Mouse (Mus musculus) 3134 (cell line): ENCODE results near the gene Dhcr24.

Experiments used
- DNase-seq: peaks from one replicate; pipeline ENCODE4 v3.0.0-alpha.2; 2011; ENCODE audit warnings: low spot score; ENCODE audit not compliant: insufficient read length; ENCODE audit errors: extremely low read depth

The Dhcr24 gene

GRCm38 (mm10) chr4:106559343-106560212, 1.3 kb upstream of the Dhcr24 start:
- DNase-seq = no peak

GRCm38 (mm10) chr4:106560213-106560845, 509 bp upstream of the Dhcr24 start:
- DNase-seq = peak; percentile 23

- DNase-seq = no peak
These were observed 1.2 kb downstream of the Dhcr24 start for GRCm38 (mm10) chr4:106562006-106562405.

- no peak for DNase-seq
These were observed 2.3 kb downstream of the Dhcr24 start for GRCm38 (mm10) chr4:106562837-106563790.

GRCm38 (mm10) chr4:106564161-106564560, 3.3 kb downstream of the Dhcr24 start:
- DNase-seq = no peak

GRCm38 (mm10) chr4:106569680-106570079, 8.8 kb downstream of the Dhcr24 start:
- DNase-seq = no peak

GRCm38 (mm10) chr4:106571081-106571724, 10.4 kb downstream of the Dhcr24 start:
- no peak for DNase-seq

- DNase-seq = no peak
These were observed 14.2 kb downstream of the Dhcr24 start for GRCm38 (mm10) chr4:106575022-106575421.

- no peak for DNase-seq
These were observed 16.7 kb downstream of the Dhcr24 start for GRCm38 (mm10) chr4:106577511-106577910.

GRCm38 (mm10) chr4:106581176-106581864, 20.5 kb downstream of the Dhcr24 start:
- DNase-seq = no peak

- no peak for DNase-seq
These were observed 21.0 kb downstream of the Dhcr24 start for GRCm38 (mm10) chr4:106581865-106582204.

GRCm38 (mm10) chr4:106582428-106583153, 21.8 kb downstream of the Dhcr24 start:
- no peak for DNase-seq

- no peak for DNase-seq
These were observed 23.8 kb downstream of the Dhcr24 start for GRCm38 (mm10) chr4:106584665-106585064.

GRCm38 (mm10) chr4:106587075-106587474, 26.2 kb downstream of the Dhcr24 start:
- no peak for DNase-seq

GRCm38 (mm10) chr4:106590142-106590541, 29.3 kb downstream of the Dhcr24 start:
- no peak for DNase-seq

- DNase-seq = no peak
These were observed 30.0 kb downstream of the Dhcr24 start for GRCm38 (mm10) chr4:106590871-106591270.

- DNase-seq = no peak
These were observed 32.8 kb downstream of the Dhcr24 start for GRCm38 (mm10) chr4:106593636-106594035.

GRCm38 (mm10) chr4:106596200-106596599, 35.4 kb downstream of the Dhcr24 start:
- no peak for DNase-seq

GRCm38 (mm10) chr4:106597055-106597454, 36.2 kb downstream of the Dhcr24 start:
- no peak for DNase-seq
